Mouse (Mus musculus) heart, postnatal 0 days (tissue): ENCODE data around the gene Tnnt3.

Experiments used
- CTCF ChIP-seq: IDR thresholded peaks from 2 replicates; pipeline ENCODE4 v1.5.1; 2016; ENCODE audit warnings: antibody characterized with exemption, control low read depth, low read depth
- EP300 ChIP-seq: IDR thresholded peaks from 2 replicates; pipeline ENCODE4 v1.6.1; 2016; ENCODE audit warnings: antibody characterized with exemption, low read depth

DNA sequence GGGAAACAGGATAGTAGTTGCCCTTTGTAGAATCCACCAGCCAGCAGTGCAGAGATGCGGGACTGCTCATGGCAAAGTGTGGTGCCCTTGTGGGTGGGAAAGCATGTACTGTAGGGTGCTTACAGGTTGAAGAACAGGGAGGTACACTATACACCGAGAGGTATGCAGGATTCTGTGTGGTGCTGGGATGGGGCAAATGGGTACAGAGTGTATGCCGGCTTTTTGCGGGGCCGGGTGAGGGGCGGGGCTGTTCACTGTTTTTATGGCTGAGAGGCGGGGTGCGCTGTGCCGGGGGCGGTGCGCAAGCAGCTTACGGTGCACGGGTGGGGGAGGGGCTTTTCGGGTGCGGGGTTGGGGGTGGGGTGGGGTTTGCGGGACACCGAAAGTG is 34.0 kb downstream of the Tnnt3 start, which contains the start of gene Mrpl23:
- no peak for TF ChIP-seq EP300
- no peak for TF ChIP-seq CTCF
